Mouse (Mus musculus) intestine, embryonic 15.5 days (tissue): Measurements from ENCODE around the gene 1700069L16Rik. TPM values are rescaled to one million over a fixed set of nuclear protein-coding genes. Genes with fewer than 3 reads are reported as not detected.

ENCODE experiments used
- ATAC-seq: fragments of 200-750 bp; cut with Nextera tagmentation; 2 replicates; pipeline ENCODE4 v1.8.0; 2017; ENCODE audit warnings: moderate TSS enrichment, moderate library complexity
- H3K27ac ChIP-seq: fragments of 300-500 bp; sonication (generic); 2 replicates; pipeline ENCODE4 v1.5.1; 2015; ENCODE audit warnings: mild to moderate bottlenecking, inconsistent platforms
- H3K27me3 ChIP-seq: fragments of 300-500 bp; sonication (generic); replicated peaks from 2 replicates; pipeline ENCODE4 v1.6.1; 2015; ENCODE audit warnings: inconsistent platforms
- H3K36me3 ChIP-seq: fragments of 300-500 bp; sonication (generic); 2 replicates; pipeline ENCODE4 v1.6.1; 2015; ENCODE audit warnings: inconsistent platforms
- H3K4me1 ChIP-seq: fragments of 300-500 bp; sonication (generic); replicated peaks from 2 replicates; pipeline ENCODE4 v1.6.1; 2015; ENCODE audit warnings: inconsistent platforms
- H3K4me2 ChIP-seq: fragments of 300-500 bp; sonication (generic); replicated peaks from 2 replicates; pipeline ENCODE4 v1.6.1; 2015; ENCODE audit warnings: mild to moderate bottlenecking, inconsistent platforms
- H3K4me3 ChIP-seq: fragments of 300-500 bp; sonication (generic); replicated peaks from 2 replicates; pipeline ENCODE4 v1.5.1; 2015; ENCODE audit warnings: inconsistent platforms
- H3K9ac ChIP-seq: fragments of 300-500 bp; sonication (generic); 2 replicates; pipeline ENCODE4 v1.6.1; 2015; ENCODE audit warnings: inconsistent platforms
- H3K9me3 ChIP-seq: fragments of 300-500 bp; sonication (generic); 2 replicates; pipeline ENCODE4 v1.6.1; 2016; ENCODE audit warnings: inconsistent platforms
- WGBS: fragments of 180-500 bp; shearing (Covaris S2); methylation state at CpG from one replicate; pipeline ENCODE4 v1.1.7; 2015; 5-methylcytosine and 5-hydroxymethylcytosine counted together
- polyA plus RNA-seq: library from polyadenylated mRNA; unstranded; fragments of >200 nt; fragmentation: Nextera tagmentation; extraction: Ambion mirVana; gene quantifications from 2 replicates; pipeline ENCODE4 v1.2.1, GENCODE M21; 2015

The 1700069L16Rik gene
- polyA plus RNA-seq, 1 experiment from 2014 or later, result not detected

DNA sequence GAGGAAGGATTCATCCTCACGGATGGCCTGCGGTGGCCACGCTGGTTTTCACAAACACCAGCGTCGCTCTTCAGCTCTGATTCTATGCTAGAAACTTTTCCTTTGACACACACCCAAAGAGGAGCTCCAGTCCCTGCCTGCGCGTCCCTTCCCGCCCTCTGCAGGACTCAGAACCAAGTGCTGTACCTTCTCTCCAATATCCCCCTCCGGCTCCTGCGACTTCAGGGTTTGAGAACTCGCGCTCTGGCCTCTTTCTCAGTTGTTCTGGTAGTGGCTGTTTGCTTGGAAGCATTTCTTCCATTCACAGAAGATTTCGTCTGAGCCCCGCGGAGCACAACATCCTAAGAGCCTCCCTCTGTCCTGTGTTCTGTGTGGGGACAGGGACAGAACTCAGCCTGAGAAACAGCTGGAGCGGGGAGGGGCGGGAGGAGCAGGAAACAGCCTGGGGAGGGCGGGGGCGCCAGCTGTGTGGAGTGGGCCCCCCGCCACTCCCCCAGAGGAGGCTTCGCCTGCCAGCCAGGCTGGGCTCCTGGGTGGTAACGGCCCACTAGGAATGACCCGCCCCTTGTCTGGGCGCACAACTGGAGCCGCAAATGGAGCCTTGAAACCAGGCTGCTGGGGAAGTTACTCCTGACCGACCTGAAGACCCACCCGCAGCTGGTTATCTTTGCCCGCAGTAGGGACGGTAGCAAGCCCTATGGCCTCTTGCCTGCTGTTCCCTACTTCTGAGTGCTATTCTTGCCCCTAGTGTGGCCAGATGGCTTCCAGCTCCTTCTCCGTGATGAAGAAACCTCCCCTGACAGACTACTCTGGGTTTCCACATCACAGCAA lies 74.3 kb downstream of the 1700069L16Rik start, which contains the start of gene Cmklr1:
Cmklr1 (minus strand) TSS at position 392 of the 831 bp plus-strand sequence.
- no peaks in the 10 kb centered on the region for H3K36me3 ChIP-seq
- 0 out of 2 replicates have a peak within 1 kb of the TSS, but pooled peaks have one; percentile 9 for H3K27ac ChIP-seq
- H3K27me3 ChIP-seq, result 0 out of 2 replicates have a peak, but pooled peaks cover 8% of the 10 kb centered on the region
- peak; percentile 49; the same call in 1 of the 2 replicates for ATAC-seq
- 5% methylated on average over 29 of the region's 30 CpGs for WGBS
- H3K9ac ChIP-seq, result peak within 1 kb of the TSS; percentile 31
- peak within 1 kb of the TSS; percentile 30 for H3K4me3 ChIP-seq
- peaks cover 7% of the 10 kb centered on the region; the same call in 1 of the 2 replicates for H3K4me1 ChIP-seq
- H3K9me3 ChIP-seq, result no peaks in the 10 kb centered on the region
- H3K4me2 ChIP-seq, result peak within 1 kb of the TSS; percentile 56

DNA sequence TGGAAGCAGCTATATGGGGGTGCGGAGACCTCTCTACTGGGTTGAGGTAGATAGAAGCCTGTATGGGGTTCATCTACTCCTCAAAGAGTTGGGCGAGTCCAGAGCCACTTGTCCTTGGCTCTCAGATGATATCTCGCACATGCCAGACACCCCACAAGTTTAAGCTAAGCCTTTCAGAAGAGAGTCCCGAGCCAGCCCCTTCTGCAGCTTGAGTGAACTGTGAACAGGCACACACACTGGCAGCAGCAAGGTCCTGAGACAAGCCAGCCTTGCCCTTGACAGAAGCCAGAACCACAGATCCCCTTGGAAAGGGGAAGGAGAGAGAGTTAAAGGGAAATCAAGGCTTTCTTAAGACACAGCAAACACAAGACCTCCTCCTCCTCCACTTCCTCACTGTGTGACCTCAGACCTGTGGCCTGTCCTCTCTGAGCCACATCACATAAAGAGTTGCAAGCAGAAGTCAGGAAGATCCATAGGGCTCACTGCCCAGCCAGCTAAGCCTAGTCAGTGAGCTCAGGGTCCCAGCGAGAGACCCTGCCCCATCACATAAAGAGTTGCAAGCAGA lies 75.8 kb downstream of the 1700069L16Rik start:
- H3K27ac ChIP-seq, result no peak overlapping the region
- no peaks in the 10 kb centered on the region for H3K9me3 ChIP-seq
- no peak for ATAC-seq
- no peak overlapping the region for H3K4me3 ChIP-seq
- 0 out of 2 replicates have a peak overlapping the region, but pooled peaks have one; percentile 1 for H3K4me2 ChIP-seq
- no peak overlapping the region for H3K9ac ChIP-seq
- H3K4me1 ChIP-seq, result peaks cover 7% of the 10 kb centered on the region; the same call in 1 of the 2 replicates
- H3K36me3 ChIP-seq, result no peaks in the 10 kb centered on the region
- H3K27me3 ChIP-seq, result 0 out of 2 replicates have a peak, but pooled peaks cover 8% of the 10 kb centered on the region
- 58% methylated on average over 5 of the region's 5 CpGs for WGBS

DNA sequence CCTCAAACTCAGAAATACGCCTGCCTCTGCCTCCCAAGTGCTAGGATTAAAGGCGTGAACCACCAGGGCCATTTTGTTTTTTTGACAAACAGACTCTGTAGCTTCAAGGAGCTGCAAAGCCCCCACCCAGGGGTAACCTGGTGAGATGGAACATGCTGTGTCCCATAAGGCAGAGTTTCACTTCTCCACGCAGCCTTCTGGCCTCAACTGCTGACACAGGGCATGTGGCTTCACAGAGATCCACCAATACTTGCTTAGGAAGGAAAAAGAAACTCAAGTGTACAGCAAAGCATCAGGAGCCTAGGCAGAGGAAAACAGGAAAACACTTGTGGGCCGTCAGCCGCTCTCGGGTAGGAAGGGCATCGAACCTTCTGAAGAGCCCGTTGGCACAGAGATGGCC lies 77.4 kb downstream of the 1700069L16Rik start:
- Histone ChIP-seq H3K36me3 (no peaks in the 10 kb centered on the region), H3K4me1 (peaks cover 7% of the 10 kb centered on the region; the same call in 1 of the 2 replicates), H3K4me2 (no peak overlapping the region), H3K4me3 (no peak overlapping the region), H3K27me3 (0 out of 2 replicates have a peak, but pooled peaks cover 8% of the 10 kb centered on the region), H3K9me3 (no peaks in the 10 kb centered on the region), H3K27ac (no peak overlapping the region), H3K9ac (no peak overlapping the region)
- no peak for ATAC-seq
- WGBS, result 81% methylated on average over 8 of the region's 8 CpGs

DNA sequence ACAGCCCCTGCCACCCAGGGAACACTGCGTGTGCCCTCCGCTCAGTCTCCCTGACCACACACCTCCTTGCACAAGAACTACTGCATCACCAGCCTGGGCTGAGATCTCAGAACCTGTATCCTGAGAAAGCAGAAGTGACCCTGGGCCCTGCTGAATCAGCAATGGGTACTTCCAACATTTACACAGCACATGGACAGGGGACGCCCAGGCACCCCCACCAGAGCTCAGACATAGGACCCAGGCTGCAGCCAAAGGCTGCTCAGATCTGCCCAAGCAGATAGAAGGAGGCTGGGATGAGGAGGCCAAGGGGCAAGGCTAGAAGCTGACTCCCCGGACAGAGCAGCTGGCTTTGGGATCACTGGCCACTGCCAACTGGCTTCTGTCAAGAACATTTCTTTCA lies 80.1 kb downstream of the 1700069L16Rik start:
- no peak overlapping the region for H3K4me2 ChIP-seq
- WGBS, result 83% methylated on average over 4 of the region's 4 CpGs
- ATAC-seq, result no peak
- H3K27ac ChIP-seq, result no peak overlapping the region
- no peaks in the 10 kb centered on the region for H3K27me3 ChIP-seq
- no peak overlapping the region for H3K9ac ChIP-seq
- H3K9me3 ChIP-seq, result no peaks in the 10 kb centered on the region
- no peak overlapping the region for H3K4me3 ChIP-seq
- no peaks in the 10 kb centered on the region for H3K36me3 ChIP-seq
- 0 out of 2 replicates have a peak, but pooled peaks cover 4% of the 10 kb centered on the region for H3K4me1 ChIP-seq

DNA sequence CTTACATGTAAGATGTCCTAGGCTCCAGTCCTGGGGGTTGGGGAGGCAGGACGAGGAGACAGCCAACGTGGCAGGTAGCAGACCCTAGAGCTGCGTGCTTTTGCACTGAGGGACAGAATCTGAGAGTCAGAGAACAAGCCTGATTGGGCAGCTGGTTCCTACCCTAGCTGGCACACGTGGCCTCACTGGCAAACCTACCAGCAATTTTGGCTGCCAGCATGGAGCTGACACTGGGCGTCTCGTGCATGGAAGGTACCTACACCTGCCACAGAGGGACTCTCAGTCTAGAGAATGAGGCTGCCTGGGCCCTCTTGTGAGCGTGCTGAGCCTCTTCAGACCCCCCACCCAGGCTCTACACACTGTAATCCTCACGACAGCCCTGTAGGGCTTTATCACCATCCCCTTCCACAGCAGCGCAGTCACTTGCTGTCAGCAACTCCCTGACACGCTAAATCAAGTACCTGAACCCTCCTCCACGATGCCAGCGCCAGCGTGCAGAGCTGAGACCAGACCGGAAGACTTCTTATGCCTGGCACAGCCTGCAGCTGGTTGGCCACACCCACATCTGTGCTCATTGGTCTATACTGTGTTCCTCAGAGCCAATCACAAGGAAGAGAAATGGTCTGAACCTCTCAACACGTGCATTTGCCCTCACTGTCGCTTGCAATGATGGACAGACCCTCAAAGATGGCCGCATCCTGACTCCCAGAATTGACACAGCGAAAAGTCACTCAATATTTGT lies 81.3 kb downstream of the 1700069L16Rik start:
- H3K27ac ChIP-seq, result no peak overlapping the region
- WGBS, result 49% methylated on average over 18 of the region's 18 CpGs
- no peaks in the 10 kb centered on the region for H3K27me3 ChIP-seq
- 0 out of 2 replicates have a peak overlapping the region, but pooled peaks have one; percentile 1 for H3K4me2 ChIP-seq
- 0 out of 2 replicates have a peak, but pooled peaks cover 4% of the 10 kb centered on the region for H3K4me1 ChIP-seq
- no peak overlapping the region for H3K9ac ChIP-seq
- no peaks in the 10 kb centered on the region for H3K9me3 ChIP-seq
- H3K4me3 ChIP-seq, result no peak overlapping the region
- ATAC-seq, result peak; percentile 34; the same call in 1 of the 2 replicates
- H3K36me3 ChIP-seq, result no peaks in the 10 kb centered on the region

Other genes starting within 250 kb of the 1700069L16Rik start
- gene Wscd2, start 234.4 kb downstream of the 1700069L16Rik start, polyA plus RNA-seq, result 7.0 and 7.7 TPM in 2 replicates
- 2.4 and 3.7 TPM in 2 replicates for gene Cmklr1, start 74.3 kb downstream of the 1700069L16Rik start, polyA plus RNA-seq
- gene Ficd, start 11.0 kb upstream of the 1700069L16Rik start, polyA plus RNA-seq, result 5.4 and 6.2 TPM in 2 replicates
- 40.2 and 43.8 TPM in 2 replicates for gene Sart3, start 47.7 kb upstream of the 1700069L16Rik start, polyA plus RNA-seq
- 107 and 115 TPM in 2 replicates for gene Iscu, start 48.0 kb upstream of the 1700069L16Rik start, polyA plus RNA-seq
- gene Tmem119, start 75.7 kb upstream of the 1700069L16Rik start, polyA plus RNA-seq, result 57.5 and 61.9 TPM in 2 replicates
- gene Selplg, start 107.9 kb upstream of the 1700069L16Rik start, polyA plus RNA-seq, result 3.4 and 4.4 TPM in 2 replicates
- gene Coro1c, start 184.0 kb upstream of the 1700069L16Rik start, polyA plus RNA-seq, result 167 and 173 TPM in 2 replicates